Mouse (Mus musculus): ENCODE measurements around the gene Gm9945. TPM values are rescaled to one million over a fixed set of nuclear protein-coding genes. Genes with fewer than 3 reads are reported as not detected.

Gm9945 gene
- polyA plus RNA-seq, 1 experiment from 2014 or later = 0.19 TPM

DNA sequence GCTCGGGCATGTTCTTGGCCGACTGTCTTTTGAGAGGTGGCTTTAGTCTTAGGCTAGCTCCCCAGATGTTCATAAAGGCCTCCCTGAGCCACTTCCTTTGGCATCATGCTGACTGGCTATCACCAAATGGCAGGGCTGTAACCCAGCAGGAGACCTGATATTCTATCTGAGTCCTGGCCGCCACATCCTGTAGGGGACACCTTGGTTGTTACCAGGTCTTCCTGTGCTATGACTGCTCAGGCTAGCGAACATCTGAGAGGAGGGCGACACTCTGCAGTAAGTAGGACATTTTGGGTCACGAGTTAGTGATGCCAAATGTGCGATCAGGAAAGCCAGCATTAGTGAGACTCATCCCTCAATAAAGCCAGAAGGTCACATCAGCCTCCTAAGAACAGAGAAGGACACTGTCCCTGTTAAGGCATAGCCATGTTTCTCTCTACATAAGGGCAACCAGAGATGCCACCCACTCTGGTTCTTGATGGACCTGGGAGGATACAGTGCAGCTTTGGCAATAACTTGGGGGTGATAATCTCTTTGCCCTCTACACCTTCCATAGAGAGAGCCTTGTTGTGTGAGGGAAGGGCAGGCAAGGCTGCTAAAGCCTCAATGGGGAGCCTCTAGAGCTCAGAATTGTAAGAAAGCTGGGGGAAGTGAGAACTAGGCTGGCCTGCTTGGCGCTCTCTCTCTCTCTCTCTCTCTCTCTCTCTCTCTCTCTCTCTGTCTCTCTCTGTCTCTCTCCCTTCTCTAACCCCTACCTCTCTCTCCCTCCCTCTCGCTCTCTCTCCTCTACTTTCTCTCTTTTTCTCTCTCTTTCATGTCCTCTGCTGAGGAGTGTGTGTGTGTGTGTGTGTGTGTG, 48.7 kb downstream of the Gm9945 start:
- Histone ChIP-seq H3K9me3 (replicated peaks; ENCODE audit: control insufficient read depth, low read length) (no peaks in the 10 kb centered on the region), H3K4me2 (ENCODE audit: low read length) (no peak overlapping the region), H3K27ac (ENCODE audit: low read depth, low read length) (no peak overlapping the region), H3K4me3 (ENCODE audit: low read depth, low read length) (no peak overlapping the region), H3K4me1 (ENCODE audit: control insufficient read depth, insufficient read depth, low read length) (0 out of 2 replicates have a peak, but pooled peaks cover 4% of the 10 kb centered on the region), H3K9ac (ENCODE audit: low read length) (no peak overlapping the region), H3K36me3 (ENCODE audit: control insufficient read depth, insufficient read depth, low read length) (peaks cover 1% of the 10 kb centered on the region; the same call in 1 of the 2 replicates), H3K27me3 (replicated peaks; ENCODE audit: control insufficient read depth, insufficient read depth, low read length) (no peaks in the 10 kb centered on the region)
- DNase-seq (ENCODE audit: low spot score) (no peak), ATAC-seq (no peak)
- 82% methylated on average over 9 of the region's 9 CpGs for WGBS

DNA sequence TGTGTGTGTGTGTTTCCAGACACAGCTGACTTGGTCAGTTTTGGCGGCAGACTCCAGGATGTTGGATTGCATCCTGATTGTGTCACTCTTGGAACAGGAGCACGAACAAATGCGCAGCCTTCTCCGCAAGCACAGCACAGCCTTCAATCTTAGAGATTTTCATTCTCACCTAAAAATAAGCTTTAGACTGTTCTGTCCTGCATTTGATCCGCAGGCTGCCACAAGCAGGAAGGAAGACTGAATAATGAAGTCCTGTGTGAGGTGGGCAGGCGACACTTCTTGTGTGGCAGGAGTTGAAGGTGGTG, 49.2 kb downstream of the Gm9945 start:
- Histone ChIP-seq H3K4me2 (ENCODE audit: low read length) (no peak overlapping the region), H3K4me1 (ENCODE audit: control insufficient read depth, insufficient read depth, low read length) (0 out of 2 replicates have a peak, but pooled peaks cover 4% of the 10 kb centered on the region), H3K4me3 (ENCODE audit: low read depth, low read length) (no peak overlapping the region), H3K27me3 (replicated peaks; ENCODE audit: control insufficient read depth, insufficient read depth, low read length) (no peaks in the 10 kb centered on the region), H3K36me3 (ENCODE audit: control insufficient read depth, insufficient read depth, low read length) (peaks cover 7% of the 10 kb centered on the region; the same call in 1 of the 2 replicates), H3K9ac (ENCODE audit: low read length) (no peak overlapping the region), H3K9me3 (replicated peaks; ENCODE audit: control insufficient read depth, low read length) (no peaks in the 10 kb centered on the region), H3K27ac (ENCODE audit: low read depth, low read length) (no peak overlapping the region)
- ATAC-seq = no peak
- WGBS = 72% methylated on average over 6 of the region's 6 CpGs
- no peak for DNase-seq (ENCODE audit: low spot score)

DNA sequence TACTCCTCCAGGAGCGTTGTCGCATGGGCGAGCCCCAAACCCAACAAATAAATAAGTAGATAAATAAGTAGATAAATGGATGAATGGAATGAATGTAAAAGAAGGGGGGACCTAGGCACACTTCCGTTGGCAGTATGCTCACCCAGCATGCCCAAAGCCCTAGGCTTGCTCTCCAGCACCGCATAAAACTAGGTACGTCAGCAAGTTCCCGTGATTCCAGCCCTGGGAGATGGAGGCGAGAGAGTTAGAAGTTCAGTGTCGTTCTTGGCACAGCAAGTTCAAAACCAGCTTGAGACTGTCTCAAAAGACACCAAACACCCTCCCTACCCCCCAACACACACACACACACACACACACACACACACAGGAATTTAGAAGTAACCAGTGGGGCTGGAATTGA, 50.0 kb downstream of the Gm9945 start:
- H3K9me3 ChIP-seq (replicated peaks; ENCODE audit: control insufficient read depth, low read length) = no peaks in the 10 kb centered on the region

More for the DNA sequence above, 50.0 kb downstream of the Gm9945 start:
- Histone ChIP-seq H3K9ac (ENCODE audit: low read length) (no peak overlapping the region), H3K4me1 (ENCODE audit: control insufficient read depth, insufficient read depth, low read length) (0 out of 2 replicates have a peak, but pooled peaks cover 4% of the 10 kb centered on the region), H3K36me3 (ENCODE audit: control insufficient read depth, insufficient read depth, low read length) (peaks cover 15% of the 10 kb centered on the region), H3K27me3 (replicated peaks; ENCODE audit: control insufficient read depth, insufficient read depth, low read length) (no peaks in the 10 kb centered on the region), H3K27ac (ENCODE audit: low read depth, low read length) (no peak overlapping the region), H3K4me2 (ENCODE audit: low read length) (no peak overlapping the region), H3K4me3 (ENCODE audit: low read depth, low read length) (no peak overlapping the region)
- ATAC-seq (no peak), DNase-seq (ENCODE audit: low spot score) (no peak)
- 90% methylated on average over 9 of the region's 9 CpGs for WGBS

Other genes starting within 250 kb of the Gm9945 start
- 55.5 and 58.6 TPM in 2 replicates for gene Hspa4, start 179.7 kb upstream of the Gm9945 start, polyA plus RNA-seq (2014; fragmentation: Nextera tagmentation; extraction: Ambion mirVana)
- 16.0 and 17.0 TPM in 2 replicates for gene Zcchc10, start 155.5 kb upstream of the Gm9945 start, polyA plus RNA-seq (2014; fragmentation: Nextera tagmentation; extraction: Ambion mirVana)
- gene Aff4, start 129.3 kb upstream of the Gm9945 start, polyA plus RNA-seq (2014; fragmentation: Nextera tagmentation; extraction: Ambion mirVana) = 69.4 and 79.4 TPM in 2 replicates
- gene Leap2, start 57.0 kb upstream of the Gm9945 start, polyA plus RNA-seq (2014; fragmentation: Nextera tagmentation; extraction: Ambion mirVana) = not detected in 2 replicates
- gene Uqcrq, start 49.3 kb upstream of the Gm9945 start, polyA plus RNA-seq (2014; fragmentation: Nextera tagmentation; extraction: Ambion mirVana) = 637 and 819 TPM in 2 replicates
- 3.3 and 3.9 TPM in 2 replicates for gene Gdf9, start 49.1 kb upstream of the Gm9945 start, polyA plus RNA-seq (2014; fragmentation: Nextera tagmentation; extraction: Ambion mirVana)
- gene Gm10447, start 23.1 kb upstream of the Gm9945 start, polyA plus RNA-seq (2014; fragmentation: Nextera tagmentation; extraction: Ambion mirVana) = not detected in 2 replicates
- gene Shroom1, start 23.0 kb upstream of the Gm9945 start, polyA plus RNA-seq (2014; fragmentation: Nextera tagmentation; extraction: Ambion mirVana) = 1.5 and 1.7 TPM in 2 replicates
- gene Gm9837, start 9.7 kb upstream of the Gm9945 start, polyA plus RNA-seq (2014; fragmentation: Nextera tagmentation; extraction: Ambion mirVana) = not detected in 2 replicates
- 1.2 and 1.7 TPM in 2 replicates for gene Sowaha, start 108 bp downstream of the Gm9945 start, polyA plus RNA-seq (2014; fragmentation: Nextera tagmentation; extraction: Ambion mirVana)
- 12.3 and 16.7 TPM in 2 replicates for gene Sept8, start 39.1 kb downstream of the Gm9945 start, polyA plus RNA-seq (2014; fragmentation: Nextera tagmentation; extraction: Ambion mirVana)
- 215 and 216 TPM in 2 replicates for gene Kif3a, start 87.2 kb downstream of the Gm9945 start, polyA plus RNA-seq (2014; fragmentation: Nextera tagmentation; extraction: Ambion mirVana)
- 5.9 and 6.9 TPM in 2 replicates for gene Il4, start 138.5 kb downstream of the Gm9945 start, polyA plus RNA-seq (2014; fragmentation: Nextera tagmentation; extraction: Ambion mirVana)
- gene Il13, start 154.5 kb downstream of the Gm9945 start, polyA plus RNA-seq (2014; fragmentation: Nextera tagmentation; extraction: Ambion mirVana) = not detected in 2 replicates
- 10.6 and 11.0 TPM in 2 replicates for gene Rad50, start 227.2 kb downstream of the Gm9945 start, polyA plus RNA-seq (2014; fragmentation: Nextera tagmentation; extraction: Ambion mirVana)
- not detected in 2 replicates for gene Il5, start 240.6 kb downstream of the Gm9945 start, polyA plus RNA-seq (2014; fragmentation: Nextera tagmentation; extraction: Ambion mirVana)